Mouse (Mus musculus) embryonic fibroblast, embryonic 13.5 days (primary cell): ENCODE data around the gene Fam76a.

Experiments used
- CTCF ChIP-seq: IDR thresholded peaks from 2 replicates; pipeline ENCODE4 v1.5.1; 2011; ENCODE audit warnings: mild to moderate bottlenecking, control low read depth, low read length, moderate library complexity, borderline replicate concordance; ENCODE audit not compliant: insufficient read depth
- POLR2A ChIP-seq: IDR thresholded peaks from 2 replicates; pipeline ENCODE4 v1.6.1; 2011; ENCODE audit warnings: low read depth, mild to moderate bottlenecking, control low read depth, low read length, moderate library complexity

- TF ChIP-seq CTCF (no peak), POLR2A (no peak)
These were observed 42.1 kb upstream of the Fam76a start for GRCm38 (mm10) chr4:132964473-132964872.
